Mouse (Mus musculus) limb, embryonic 11.5 days (tissue): ENCODE measurements around the gene Klf12. TPM values are rescaled to one million over a fixed set of nuclear protein-coding genes. Genes with fewer than 3 reads are reported as not detected.

ENCODE experiments used
- ATAC-seq: fragments of 200-750 bp; cut with Nextera tagmentation; 2 replicates; pipeline ENCODE4 v1.8.0; 2017; ENCODE audit warnings: low read depth; ENCODE audit not compliant: insufficient number of reproducible peaks, low FRiP score, low TSS enrichment
- DNase-seq: peaks from one replicate; pipeline ENCODE4 v3.0.0-alpha.2; 2015; ENCODE audit warnings: low spot score
- H3K27ac ChIP-seq: fragments of 300-500 bp; sonication (generic); replicated peaks from 2 replicates; pipeline ENCODE4 v1.5.1; 2014; ENCODE audit warnings: low read depth, mild to moderate bottlenecking, low read length
- H3K27me3 ChIP-seq: fragments of 300-500 bp; sonication (generic); 2 replicates; pipeline ENCODE4 v1.6.1; 2014; ENCODE audit warnings: mild to moderate bottlenecking, low read length, mixed read lengths; ENCODE audit not compliant: control insufficient read depth, insufficient read depth
- H3K36me3 ChIP-seq: fragments of 300-500 bp; sonication (generic); 2 replicates; pipeline ENCODE4 v1.6.1; 2014; ENCODE audit warnings: mild to moderate bottlenecking, low read length, moderate library complexity, mixed read lengths; ENCODE audit not compliant: control insufficient read depth, insufficient read depth
- H3K4me1 ChIP-seq: fragments of 300-500 bp; sonication (generic); 2 replicates; pipeline ENCODE4 v1.6.1; 2014; ENCODE audit warnings: low read length, mixed read lengths; ENCODE audit not compliant: control insufficient read depth, insufficient read depth
- H3K4me2 ChIP-seq: fragments of 300-500 bp; sonication (generic); 2 replicates; pipeline ENCODE4 v1.6.1; 2014; ENCODE audit warnings: low read depth, mild to moderate bottlenecking, moderate library complexity; ENCODE audit not compliant: severe bottlenecking
- H3K4me3 ChIP-seq: fragments of 300-500 bp; sonication (generic); 2 replicates; pipeline ENCODE4 v1.5.1; 2014; ENCODE audit warnings: low read depth, low read length
- H3K9ac ChIP-seq: fragments of 300-500 bp; sonication (generic); 2 replicates; pipeline ENCODE4 v1.6.1; 2014; ENCODE audit warnings: mild to moderate bottlenecking, low read length
- H3K9me3 ChIP-seq: fragments of 300-500 bp; sonication (generic); 2 replicates; pipeline ENCODE4 v1.6.1; 2016; ENCODE audit warnings: low read length; ENCODE audit not compliant: control insufficient read depth
- WGBS: fragments of 180-500 bp; shearing (Covaris S2); extraction: QIAGEN DNeasy Blood & Tissue Kit; methylation state at CpG from one replicate; pipeline ENCODE4 v1.1.7; 2014; 5-methylcytosine and 5-hydroxymethylcytosine counted together
- polyA plus RNA-seq: library from polyadenylated mRNA; unstranded; fragments of >200 nt; fragmentation: Nextera tagmentation; extraction: Ambion mirVana; gene quantifications from 2 replicates; pipeline ENCODE4 v1.2.1, GENCODE M21; 2014

Gene Klf12
- polyA plus RNA-seq, 1 experiment from 2014 or later = 33.3 TPM

DNA sequence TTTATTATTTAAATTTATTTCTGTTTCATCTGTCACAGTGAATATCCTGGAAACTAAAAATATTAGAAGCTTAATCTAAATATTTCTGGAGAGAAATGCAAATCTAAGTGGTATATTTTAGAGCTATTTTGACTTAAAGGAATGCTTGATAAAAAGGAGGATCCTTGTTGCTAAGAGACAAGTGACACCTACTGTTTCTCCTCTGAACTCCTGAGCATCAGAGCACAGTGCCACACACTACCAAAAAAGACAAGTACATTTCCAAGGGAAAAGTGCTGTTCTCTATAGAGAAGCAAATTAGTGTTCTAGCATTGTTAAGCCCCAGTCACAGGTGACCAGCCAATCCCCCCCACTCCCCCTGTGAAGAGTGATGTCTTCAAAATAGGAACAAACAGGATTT, 127.8 kb downstream of the Klf12 start:
- H3K27me3 ChIP-seq = no peaks in the 10 kb centered on the region
- no peak overlapping the region for H3K4me2 ChIP-seq
- ATAC-seq (no peak), DNase-seq (no peak)
- H3K4me3 ChIP-seq = no peak overlapping the region
- H3K4me1 ChIP-seq = no peaks in the 10 kb centered on the region
- H3K9me3 ChIP-seq = no peaks in the 10 kb centered on the region
- no peaks in the 10 kb centered on the region for H3K36me3 ChIP-seq
- H3K9ac ChIP-seq = no peak overlapping the region
- H3K27ac ChIP-seq = no peak overlapping the region

DNA sequence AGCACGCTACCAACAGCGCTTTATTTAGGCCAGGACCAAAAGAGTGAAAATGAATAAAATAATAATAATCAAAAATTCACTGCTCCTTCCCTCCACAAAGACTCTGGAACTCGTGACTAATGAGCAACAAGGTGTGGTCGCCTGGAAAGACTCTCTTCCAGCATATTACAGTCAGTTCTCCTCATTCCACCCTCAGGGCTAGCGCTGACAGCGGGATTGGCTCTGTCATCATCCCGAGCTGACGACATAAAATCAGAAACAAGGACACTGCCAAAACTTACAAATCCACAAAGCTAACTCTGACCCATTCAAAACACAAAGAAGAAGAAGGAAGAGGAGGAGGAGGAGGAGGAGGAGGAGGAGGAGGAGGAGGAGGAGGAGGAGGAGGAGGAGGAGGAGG, 136.8 kb downstream of the Klf12 start:
- WGBS = 92% methylated on average over 8 of the region's 8 CpGs
- no peak for DNase-seq

DNA sequence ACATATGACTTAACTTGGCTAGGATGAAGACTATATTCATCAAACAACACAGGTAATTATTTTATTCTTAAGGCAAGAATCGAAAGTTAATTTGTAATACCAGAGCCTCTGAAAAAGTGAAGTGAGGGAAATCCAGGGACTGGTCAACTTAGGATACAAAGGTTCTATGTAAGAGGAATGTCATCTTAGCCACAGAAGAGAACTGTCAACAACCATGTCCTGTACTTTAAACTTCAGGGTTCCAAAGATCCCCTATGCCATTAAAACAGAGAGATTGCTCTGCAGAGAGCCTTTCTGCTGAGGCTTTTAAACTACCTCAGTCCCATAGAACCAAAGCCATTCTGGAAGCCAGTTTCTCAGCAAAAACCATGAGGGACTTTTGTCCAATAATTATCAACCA, 144.1 kb downstream of the Klf12 start:
- Histone ChIP-seq H3K4me3 (no peak overlapping the region), H3K36me3 (no peaks in the 10 kb centered on the region), H3K4me2 (no peak overlapping the region), H3K27me3 (no peaks in the 10 kb centered on the region), H3K9me3 (no peaks in the 10 kb centered on the region), H3K9ac (no peak overlapping the region), H3K4me1 (no peaks in the 10 kb centered on the region), H3K27ac (no peak overlapping the region)
- no peak for ATAC-seq
- no peak for DNase-seq
- 90% methylated on average over 1 of the region's 1 CpGs for WGBS

More for the DNA sequence above, 136.8 kb downstream of the Klf12 start:
- Histone ChIP-seq H3K4me2 (no peak overlapping the region), H3K4me3 (no peak overlapping the region), H3K9ac (no peak overlapping the region), H3K9me3 (no peaks in the 10 kb centered on the region), H3K4me1 (no peaks in the 10 kb centered on the region), H3K27me3 (no peaks in the 10 kb centered on the region), H3K27ac (no peak overlapping the region), H3K36me3 (no peaks in the 10 kb centered on the region)
- no peak for ATAC-seq

DNA sequence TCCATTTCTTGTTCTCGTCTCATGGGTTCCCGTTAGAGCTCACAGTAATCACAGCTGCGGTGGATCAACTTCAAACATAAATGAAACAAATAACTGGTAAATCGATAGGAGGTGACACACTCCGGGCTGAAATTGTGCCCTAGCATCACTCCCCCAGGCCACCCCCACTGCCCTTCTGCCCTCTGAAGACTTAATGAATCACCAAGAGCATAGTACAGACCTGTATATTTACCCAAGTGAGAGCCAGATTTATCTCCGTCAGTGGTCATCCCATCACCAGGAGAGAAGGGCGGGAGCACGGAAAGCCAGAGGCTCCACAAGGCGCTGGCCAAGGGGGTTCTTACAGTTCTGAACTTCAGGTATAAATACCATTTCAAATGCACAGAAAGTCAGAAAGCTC, 150.2 kb downstream of the Klf12 start:
- 68% methylated on average over 9 of the region's 9 CpGs for WGBS
- Histone ChIP-seq H3K27me3 (no peaks in the 10 kb centered on the region), H3K9ac (no peak overlapping the region), H3K36me3 (no peaks in the 10 kb centered on the region), H3K27ac (no peak overlapping the region), H3K4me3 (no peak overlapping the region), H3K4me2 (no peak overlapping the region), H3K4me1 (no peaks in the 10 kb centered on the region), H3K9me3 (no peaks in the 10 kb centered on the region)
- no peak for ATAC-seq
- no peak for DNase-seq

DNA sequence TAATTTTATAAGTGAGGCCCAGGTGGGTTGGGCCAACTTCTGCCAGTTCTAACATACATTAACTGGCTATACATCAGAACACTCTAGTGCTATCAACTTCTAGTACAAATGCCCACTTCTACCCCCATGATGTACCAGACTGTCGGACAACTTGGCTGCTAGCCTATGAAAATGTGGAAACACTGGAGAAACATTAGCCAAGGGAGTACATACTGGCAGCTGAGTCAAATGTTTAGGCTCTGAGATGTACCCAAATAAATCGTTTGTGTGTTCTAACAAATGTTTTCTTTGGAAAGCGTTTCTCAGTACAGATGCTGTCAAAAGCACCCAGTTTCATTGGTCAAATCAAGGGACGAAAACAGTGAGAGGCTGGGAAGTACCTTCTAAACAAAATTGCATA, 152.0 kb downstream of the Klf12 start:
- H3K36me3 ChIP-seq = no peaks in the 10 kb centered on the region
- ATAC-seq = no peak
- H3K4me3 ChIP-seq = no peak overlapping the region
- no peak overlapping the region for H3K4me2 ChIP-seq
- H3K27ac ChIP-seq = no peak overlapping the region
- no peaks in the 10 kb centered on the region for H3K9me3 ChIP-seq
- 96% methylated on average over 4 of the region's 4 CpGs for WGBS
- no peak overlapping the region for H3K9ac ChIP-seq
- no peaks in the 10 kb centered on the region for H3K4me1 ChIP-seq
- no peaks in the 10 kb centered on the region for H3K27me3 ChIP-seq
- DNase-seq = no peak

DNA sequence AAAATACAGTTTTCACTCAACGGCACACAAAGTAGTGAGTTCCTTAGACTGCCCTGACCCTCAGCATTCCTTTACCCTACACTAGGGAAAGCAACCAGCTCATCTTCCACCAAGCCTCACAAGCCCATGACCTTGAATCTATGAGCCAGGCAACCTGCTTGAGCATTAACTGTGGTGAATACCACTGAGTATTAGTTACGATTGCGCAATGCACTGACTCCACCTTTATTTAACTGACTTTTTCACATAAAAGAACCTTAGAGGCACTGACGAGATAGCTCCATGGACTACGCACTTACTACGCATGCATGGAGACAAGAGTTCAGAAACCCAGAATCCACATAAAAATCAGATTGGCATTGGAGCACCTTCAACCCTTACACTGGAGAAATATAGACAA, 158.4 kb downstream of the Klf12 start:
- ATAC-seq (no peak), DNase-seq (no peak)
- Histone ChIP-seq H3K4me2 (no peak overlapping the region), H3K36me3 (no peaks in the 10 kb centered on the region), H3K27ac (no peak overlapping the region), H3K4me3 (no peak overlapping the region), H3K27me3 (no peaks in the 10 kb centered on the region), H3K9me3 (no peaks in the 10 kb centered on the region), H3K9ac (no peak overlapping the region), H3K4me1 (no peaks in the 10 kb centered on the region)
- 91% methylated on average over 6 of the region's 6 CpGs for WGBS

DNA sequence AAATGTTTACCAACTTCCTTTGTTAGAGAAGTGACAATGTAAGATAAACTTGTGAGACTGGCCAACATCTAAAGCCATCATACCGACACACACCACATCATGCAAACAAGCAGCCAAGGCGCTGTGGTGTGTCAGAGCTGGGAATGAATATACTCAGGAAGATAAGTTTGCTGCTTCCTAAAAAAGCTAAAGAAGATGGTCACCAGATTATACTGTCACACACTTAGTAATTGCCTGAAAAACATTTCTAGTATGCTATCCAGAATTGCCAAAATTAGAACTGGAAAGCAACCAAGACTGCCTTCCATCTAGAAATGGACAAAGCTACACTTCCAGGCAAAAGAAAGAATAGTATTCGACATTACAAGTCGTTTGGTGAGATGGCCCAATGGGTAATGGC, 163.4 kb downstream of the Klf12 start:
- no peaks in the 10 kb centered on the region for H3K4me1 ChIP-seq
- WGBS = 96% methylated on average over 4 of the region's 4 CpGs
- no peaks in the 10 kb centered on the region for H3K27me3 ChIP-seq
- no peaks in the 10 kb centered on the region for H3K9me3 ChIP-seq
- H3K9ac ChIP-seq = no peak overlapping the region
- H3K4me3 ChIP-seq = no peak overlapping the region
- no peak overlapping the region for H3K4me2 ChIP-seq
- no peak overlapping the region for H3K27ac ChIP-seq
- no peaks in the 10 kb centered on the region for H3K36me3 ChIP-seq
- ATAC-seq (no peak), DNase-seq (no peak)

DNA sequence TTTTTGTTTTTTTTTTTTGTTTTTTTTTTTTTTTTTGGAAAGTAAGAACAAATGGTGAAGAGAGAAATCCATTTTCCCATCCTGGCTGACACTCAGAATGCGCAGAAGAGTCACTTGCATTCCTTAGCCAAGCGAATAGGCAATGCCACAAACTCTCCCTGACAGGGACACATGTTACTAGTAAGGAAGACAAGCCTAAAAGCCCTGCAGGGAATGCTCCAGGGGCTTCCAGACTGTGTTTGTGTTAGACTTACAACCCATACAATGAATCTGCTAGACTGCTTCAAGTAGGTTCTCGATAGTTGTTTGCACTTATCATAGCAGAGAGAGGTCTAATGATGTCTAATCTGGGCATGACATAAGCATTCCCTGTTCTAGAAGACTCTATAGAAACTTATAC, 164.6 kb downstream of the Klf12 start:
- no peak overlapping the region for H3K9ac ChIP-seq
- DNase-seq (no peak), ATAC-seq (no peak)
- H3K4me2 ChIP-seq = no peak overlapping the region
- no peaks in the 10 kb centered on the region for H3K4me1 ChIP-seq
- no peaks in the 10 kb centered on the region for H3K36me3 ChIP-seq
- H3K4me3 ChIP-seq = no peak overlapping the region
- 79% methylated on average over 3 of the region's 3 CpGs for WGBS
- no peak overlapping the region for H3K27ac ChIP-seq
- H3K9me3 ChIP-seq = no peaks in the 10 kb centered on the region
- no peaks in the 10 kb centered on the region for H3K27me3 ChIP-seq

DNA sequence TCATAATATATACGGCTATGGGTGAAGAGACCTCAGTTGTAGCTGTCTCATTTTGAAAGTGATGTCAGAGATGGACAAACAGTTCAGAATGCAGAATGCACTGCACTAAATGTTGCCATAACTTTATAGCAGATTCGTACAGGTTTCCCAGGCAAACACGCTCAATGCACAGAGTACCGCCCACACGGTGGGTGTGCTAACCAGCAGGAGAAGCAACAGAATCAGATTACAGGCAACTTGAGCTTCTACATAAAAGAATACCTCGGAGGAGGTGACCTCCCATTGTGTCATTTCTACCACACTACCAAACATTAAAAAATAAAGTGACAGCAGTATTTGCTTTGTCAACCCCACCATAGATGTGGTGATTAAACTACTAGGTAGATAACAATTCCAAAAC, 171.1 kb downstream of the Klf12 start:
- ATAC-seq (no peak), DNase-seq (no peak)
- Histone ChIP-seq H3K4me2 (no peak overlapping the region), H3K36me3 (no peaks in the 10 kb centered on the region), H3K27me3 (no peaks in the 10 kb centered on the region), H3K4me1 (peaks cover 16% of the 10 kb centered on the region), H3K4me3 (no peak overlapping the region), H3K27ac (no peak overlapping the region), H3K9ac (no peak overlapping the region), H3K9me3 (no peaks in the 10 kb centered on the region)
- WGBS = 37% methylated on average over 6 of the region's 6 CpGs
